Mouse (Mus musculus): ENCODE measurements around the gene Arl15.

DNA sequence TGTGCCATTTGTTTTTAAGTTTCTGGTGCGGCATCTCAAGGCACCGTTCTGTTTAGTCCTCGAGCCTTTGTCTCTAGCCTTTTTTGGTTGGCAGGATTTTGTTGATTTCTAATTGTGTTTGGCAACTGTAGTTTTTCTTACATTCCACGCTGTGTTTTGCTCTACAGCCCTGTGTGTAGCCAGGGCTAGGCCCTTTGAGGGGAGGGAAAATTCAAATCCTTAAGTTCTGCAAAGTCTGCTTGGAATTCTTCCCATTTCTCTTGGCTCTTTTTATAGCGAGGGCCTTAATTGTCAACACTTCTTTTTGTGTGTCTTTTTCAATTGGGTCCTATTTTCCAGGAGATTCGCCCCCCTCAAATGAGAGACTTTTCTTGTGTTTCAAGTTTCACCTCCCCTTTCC, 92.8 kb downstream of the Arl15 start:
- TF ChIP-seq CTCF (IDR thresholded peaks at IDR 0.05; ENCODE audit: low read depth) (no peak), EP300 (optimal IDR thresholded peaks at IDR 0.05) (no peak)
